Mouse (Mus musculus) kidney, embryonic 16.5 days (tissue): Measurements from ENCODE around the gene Shc1. TPM values are rescaled to one million over a fixed set of nuclear protein-coding genes. Genes with fewer than 3 reads are reported as not detected.
A peak's percentile ranks its signal among the peaks of the same experiment; 100 is the strongest.

Experiments used
- ATAC-seq: fragments of 200-750 bp; cut with Nextera tagmentation; 2 replicates; pipeline ENCODE4 v1.8.0; 2017; ENCODE audit warnings: moderate TSS enrichment; ENCODE audit not compliant: low FRiP score, low TSS enrichment
- H3K27ac ChIP-seq: fragments of 300-500 bp; sonication (generic); 2 replicates; pipeline ENCODE4 v1.5.1; 2014; ENCODE audit warnings: low read length
- H3K27me3 ChIP-seq: fragments of 300-500 bp; sonication (generic); 2 replicates; pipeline ENCODE4 v1.6.1; 2014; ENCODE audit warnings: low read length, control low read depth, mixed read lengths; ENCODE audit not compliant: insufficient read depth
- H3K36me3 ChIP-seq: fragments of 300-500 bp; sonication (generic); 2 replicates; pipeline ENCODE4 v1.6.1; 2014; ENCODE audit warnings: low read length, control low read depth, mixed read lengths; ENCODE audit not compliant: insufficient read depth
- H3K4me1 ChIP-seq: fragments of 300-500 bp; sonication (generic); 2 replicates; pipeline ENCODE4 v1.6.1; 2014; ENCODE audit warnings: low read length, control low read depth, mixed read lengths; ENCODE audit not compliant: insufficient read depth
- H3K4me2 ChIP-seq: fragments of 300-500 bp; sonication (generic); replicated peaks from 2 replicates; pipeline ENCODE4 v1.6.1; 2014; ENCODE audit warnings: low read depth, low read length
- H3K4me3 ChIP-seq: fragments of 300-500 bp; sonication (generic); 2 replicates; pipeline ENCODE4 v1.5.1; 2014; ENCODE audit warnings: mild to moderate bottlenecking, low read length
- H3K9ac ChIP-seq: fragments of 300-500 bp; sonication (generic); replicated peaks from 2 replicates; pipeline ENCODE4 v1.6.1; 2014; ENCODE audit warnings: low read length
- H3K9me3 ChIP-seq: fragments of 300-500 bp; sonication (generic); 2 replicates; pipeline ENCODE4 v1.6.1; 2016; ENCODE audit warnings: low read length, control low read depth
- WGBS: fragments of 180-500 bp; shearing (Covaris S2); extraction: QIAGEN DNeasy Blood & Tissue Kit; methylation state at CpG from one replicate; pipeline ENCODE4 v1.1.7; 2014; 5-methylcytosine and 5-hydroxymethylcytosine counted together
- polyA plus RNA-seq: library from polyadenylated mRNA; unstranded; fragments of >200 nt; fragmentation: Nextera tagmentation; extraction: Ambion mirVana; gene quantifications from 2 replicates; pipeline ENCODE4 v1.2.1, GENCODE M21; 2015

Gene Shc1
- polyA plus RNA-seq, 1 experiment from 2014 or later = 118 TPM

GRCm38 (mm10) chr3:89411490-89412393 is 6.5 kb upstream of the Shc1 start, which contains the start of gene Flad1:
Gene Flad1, minus strand, starts transcription at chr3:89411870.
- ATAC-seq = peak; percentile 100
- H3K9ac ChIP-seq = peak within 1 kb of the TSS; percentile 68
- no peaks in the 10 kb centered on the region for H3K27me3 ChIP-seq
- peaks cover 39% of the 10 kb centered on the region for H3K36me3 ChIP-seq
- peak within 1 kb of the TSS; percentile 68 for H3K4me2 ChIP-seq
- H3K4me1 ChIP-seq = peaks cover 12% of the 10 kb centered on the region
- no peaks in the 10 kb centered on the region for H3K9me3 ChIP-seq
- peak within 1 kb of the TSS; percentile 57 for H3K27ac ChIP-seq
- H3K4me3 ChIP-seq = peak within 1 kb of the TSS; percentile 67
- 5% methylated on average over 28 of the region's 28 CpGs for WGBS

GRCm38 (mm10) chr3:89416158-89416557 is 2.1 kb upstream of the Shc1 start:
- Histone ChIP-seq H3K4me1 (peaks cover 25% of the 10 kb centered on the region), H3K4me2 (no peak overlapping the region), H3K27ac (no peak overlapping the region), H3K4me3 (0 out of 2 replicates have a peak overlapping the region, but pooled peaks have one; percentile 62), H3K9ac (no peak overlapping the region), H3K9me3 (no peaks in the 10 kb centered on the region), H3K27me3 (no peaks in the 10 kb centered on the region), H3K36me3 (peaks cover 30% of the 10 kb centered on the region)
- no peak for ATAC-seq
- WGBS = 92% methylated on average over 8 of the region's 8 CpGs

- ATAC-seq = no peak
- Histone ChIP-seq H3K27me3 (no peaks in the 10 kb centered on the region), H3K36me3 (peaks cover 30% of the 10 kb centered on the region), H3K4me1 (peaks cover 30% of the 10 kb centered on the region), H3K9ac (peak overlapping the region; percentile 79), H3K4me2 (peak overlapping the region; percentile 88), H3K9me3 (no peaks in the 10 kb centered on the region), H3K27ac (peak overlapping the region; percentile 100), H3K4me3 (peak overlapping the region; percentile 62)
- 14% methylated on average over 2 of the region's 2 CpGs for WGBS
These were observed 1.1 kb upstream of the Shc1 start for GRCm38 (mm10) chr3:89417131-89417530.

- H3K9me3 ChIP-seq = no peaks in the 10 kb centered on the region
- peaks cover 37% of the 10 kb centered on the region for H3K4me1 ChIP-seq
- H3K9ac ChIP-seq = peak overlapping the region; percentile 79
- H3K27me3 ChIP-seq = no peaks in the 10 kb centered on the region
- ATAC-seq = peak; percentile 24
- WGBS = under 1% methylated on average over 20 of the region's 20 CpGs
- H3K36me3 ChIP-seq = peaks cover 30% of the 10 kb centered on the region
- H3K27ac ChIP-seq = peak overlapping the region; percentile 100
- H3K4me3 ChIP-seq = peak overlapping the region; percentile 62
- H3K4me2 ChIP-seq = peak overlapping the region; percentile 88
These were observed 438 bp upstream of the Shc1 start for GRCm38 (mm10) chr3:89417840-89418169.

- peak; percentile 20; the same call in 1 of the 2 replicates for ATAC-seq
- H3K4me1 ChIP-seq = peaks cover 46% of the 10 kb centered on the region
- no peaks in the 10 kb centered on the region for H3K9me3 ChIP-seq
- H3K36me3 ChIP-seq = peaks cover 25% of the 10 kb centered on the region
- under 1% methylated on average over 16 of the region's 16 CpGs for WGBS
- H3K9ac ChIP-seq = peak overlapping the region; percentile 91
- H3K4me2 ChIP-seq = peak overlapping the region; percentile 88
- H3K4me3 ChIP-seq = peak overlapping the region; percentile 62
- H3K27ac ChIP-seq = peak overlapping the region; percentile 100
- no peaks in the 10 kb centered on the region for H3K27me3 ChIP-seq
These were observed 613 bp downstream of the Shc1 start for GRCm38 (mm10) chr3:89418861-89419250.

- Histone ChIP-seq H3K9ac (peak overlapping the region; percentile 91), H3K4me2 (peak overlapping the region; percentile 88), H3K4me1 (peaks cover 49% of the 10 kb centered on the region), H3K4me3 (peak overlapping the region; percentile 62), H3K9me3 (no peaks in the 10 kb centered on the region), H3K27me3 (no peaks in the 10 kb centered on the region), H3K36me3 (peaks cover 20% of the 10 kb centered on the region), H3K27ac (peak overlapping the region; percentile 100)
- WGBS = 1% methylated on average over 9 of the region's 9 CpGs
- ATAC-seq = no peak
These were observed 1.3 kb downstream of the Shc1 start for GRCm38 (mm10) chr3:89419571-89419970.

- Histone ChIP-seq H3K27me3 (no peaks in the 10 kb centered on the region), H3K27ac (peak overlapping the region; percentile 100), H3K9ac (peak overlapping the region; percentile 91), H3K4me2 (peak overlapping the region; percentile 88), H3K9me3 (no peaks in the 10 kb centered on the region), H3K4me3 (peak overlapping the region; percentile 62), H3K36me3 (peaks cover 19% of the 10 kb centered on the region), H3K4me1 (peaks cover 53% of the 10 kb centered on the region)
- 8% methylated on average over 3 of the region's 3 CpGs for WGBS
- no peak for ATAC-seq
These were observed 1.7 kb downstream of the Shc1 start for GRCm38 (mm10) chr3:89419981-89420380.

GRCm38 (mm10) chr3:89420421-89420820 is 2.2 kb downstream of the Shc1 start:
- H3K9me3 ChIP-seq = no peaks in the 10 kb centered on the region
- peak overlapping the region; percentile 88 for H3K4me2 ChIP-seq
- H3K4me1 ChIP-seq = peaks cover 56% of the 10 kb centered on the region
- H3K36me3 ChIP-seq = peaks cover 17% of the 10 kb centered on the region
- no peak for ATAC-seq
- 47% methylated on average over 2 of the region's 2 CpGs for WGBS
- H3K27me3 ChIP-seq = no peaks in the 10 kb centered on the region
- peak overlapping the region; percentile 56; the same call in 1 of the 2 replicates for H3K9ac ChIP-seq
- peak overlapping the region; percentile 65 for H3K4me3 ChIP-seq
- peak overlapping the region; percentile 100 for H3K27ac ChIP-seq

GRCm38 (mm10) chr3:89421002-89421774 is 2.9 kb downstream of the Shc1 start:
- peak overlapping the region; percentile 100 for H3K27ac ChIP-seq
- no peaks in the 10 kb centered on the region for H3K27me3 ChIP-seq
- no peaks in the 10 kb centered on the region for H3K9me3 ChIP-seq
- H3K4me2 ChIP-seq = peak overlapping the region; percentile 88
- peak; percentile 80 for ATAC-seq
- H3K4me1 ChIP-seq = peaks cover 56% of the 10 kb centered on the region
- H3K36me3 ChIP-seq = peaks cover 15% of the 10 kb centered on the region
- WGBS = 2% methylated on average over 11 of the region's 11 CpGs
- H3K9ac ChIP-seq = peak overlapping the region; percentile 77
- H3K4me3 ChIP-seq = peak overlapping the region; percentile 65
